Comparison of ENCODE assay signal across 8 mouse cellular contexts in the genomic region with DNA sequence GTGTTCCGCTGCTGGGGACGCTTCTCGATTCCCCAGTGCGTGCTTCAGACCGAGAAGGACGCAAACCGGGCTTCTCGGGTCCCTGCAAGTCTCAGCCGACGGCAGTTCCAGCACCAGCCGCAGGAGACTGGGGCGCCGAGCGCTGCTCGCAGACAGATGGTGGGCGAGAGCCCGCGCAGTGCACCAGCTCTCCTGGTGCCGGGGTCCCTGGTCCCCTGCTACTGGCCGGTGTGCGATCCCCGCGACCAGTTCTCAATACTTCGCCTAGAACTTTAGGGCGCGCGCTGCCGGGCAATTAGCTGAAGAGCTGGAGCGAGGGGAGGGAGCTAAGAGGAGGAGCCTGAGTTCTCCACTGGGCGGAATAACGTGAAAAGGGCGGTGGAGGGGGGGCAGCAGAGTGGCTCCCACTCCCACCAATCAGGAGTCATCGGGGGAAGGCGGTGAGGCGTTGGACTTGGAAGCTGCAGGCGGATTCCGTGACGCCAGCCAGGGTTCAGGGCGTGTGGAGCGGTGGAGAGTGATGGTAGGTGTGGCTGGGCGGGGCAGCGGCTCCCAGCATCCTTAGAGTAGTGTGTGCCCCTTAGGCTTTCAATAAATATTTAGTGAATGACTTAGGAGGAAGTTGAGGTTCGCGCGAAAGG. TPM values are rescaled to one million over a fixed set of nuclear protein-coding genes. Genes with fewer than 3 reads are reported as not detected.
DNase-seq lines count a peak whose midpoint lies in the region; ATAC-seq and TF ChIP-seq lines count a peak whose summit lies in the region.

A gene (minus strand): TSS at position 373 of the 641 bp plus-strand sequence.

- H3K36me3 ChIP-seq in heart, embryonic 12.5 days = no peaks in the 10 kb centered on the region
- H3K36me3 ChIP-seq in kidney, postnatal 0 days (ENCODE audit: insufficient read depth, low read length) = no peaks in the 10 kb centered on the region
- no peaks in the 10 kb centered on the region for H3K36me3 ChIP-seq in liver, embryonic 11.5 days (ENCODE audit: control insufficient read depth, insufficient read depth, low read length)
- no peaks in the 10 kb centered on the region for H3K36me3 ChIP-seq in stomach, embryonic 14.5 days (ENCODE audit: control insufficient read depth, insufficient read depth, low read length)

- peaks cover 13% of the 10 kb centered on the region for H3K4me1 ChIP-seq in heart, embryonic 12.5 days (replicated peaks)
- no peaks in the 10 kb centered on the region; the same call in 1 of the 2 replicates for H3K4me1 ChIP-seq in kidney, postnatal 0 days (replicated peaks; ENCODE audit: insufficient read depth, low read length)
- H3K4me1 ChIP-seq in liver, embryonic 11.5 days (replicated peaks; ENCODE audit: control insufficient read depth, insufficient read depth, low read length) = no peaks in the 10 kb centered on the region
- peaks cover 3% of the 10 kb centered on the region; the same call in 1 of the 2 replicates for H3K4me1 ChIP-seq in stomach, embryonic 14.5 days (ENCODE audit: control insufficient read depth, insufficient read depth, low read length)

- no peaks in the 10 kb centered on the region for H3K27me3 ChIP-seq in heart, embryonic 12.5 days (replicated peaks)
- H3K27me3 ChIP-seq in kidney, postnatal 0 days (ENCODE audit: insufficient read depth, low read length) = no peaks in the 10 kb centered on the region
- peaks cover 3% of the 10 kb centered on the region for H3K27me3 ChIP-seq in liver, embryonic 11.5 days (replicated peaks; ENCODE audit: control insufficient read depth, insufficient read depth, low read length)
- no peaks in the 10 kb centered on the region for H3K27me3 ChIP-seq in stomach, embryonic 14.5 days (ENCODE audit: control insufficient read depth, insufficient read depth, low read length)

- peak within 1 kb of the TSS; percentile 55 for H3K4me3 ChIP-seq in heart, embryonic 12.5 days
- H3K4me3 ChIP-seq in kidney, postnatal 0 days (replicated peaks; ENCODE audit: low read depth, low read length) = peak within 1 kb of the TSS; percentile 60
- H3K4me3 ChIP-seq in liver, embryonic 11.5 days (ENCODE audit: low read depth, low read length) = peak within 1 kb of the TSS; percentile 61
- H3K4me3 ChIP-seq in stomach, embryonic 14.5 days (ENCODE audit: low read depth, low read length) = peak within 1 kb of the TSS; percentile 74

- TF ChIP-seq POLR2A in brain, embryonic 14.5 days (IDR thresholded peaks at IDR 0.05; ENCODE audit: borderline replicate concordance, extremely low read depth, insufficient read depth, insufficient read length, poor library complexity, severe bottlenecking) = no peak

- H3K27ac ChIP-seq in heart, embryonic 12.5 days (ENCODE audit: poor library complexity, severe bottlenecking) = peak within 1 kb of the TSS; percentile 82
- H3K27ac ChIP-seq in kidney, postnatal 0 days = peak within 1 kb of the TSS; percentile 75
- H3K27ac ChIP-seq in liver, embryonic 11.5 days (ENCODE audit: low read depth, low read length) = no peak within 1 kb of the TSS; the same call in 1 of the 2 replicates
- H3K27ac ChIP-seq in stomach, embryonic 14.5 days (ENCODE audit: low read length) = peak within 1 kb of the TSS; percentile 76

- peak within 1 kb of the TSS; percentile 88 for H3K4me2 ChIP-seq in heart, embryonic 12.5 days
- peak within 1 kb of the TSS; percentile 74 for H3K4me2 ChIP-seq in kidney, postnatal 0 days (ENCODE audit: low read length)
- H3K4me2 ChIP-seq in liver, embryonic 11.5 days = peak within 1 kb of the TSS; percentile 98
- peak within 1 kb of the TSS; percentile 70 for H3K4me2 ChIP-seq in stomach, embryonic 14.5 days (replicated peaks; ENCODE audit: low read depth, low read length)

- WGBS in heart, embryonic 12.5 days = under 1% methylated on average over 45 of the region's 45 CpGs
- under 1% methylated on average over 45 of the region's 45 CpGs for WGBS in kidney, postnatal 0 days
- WGBS in liver, embryonic 11.5 days = under 1% methylated on average over 45 of the region's 45 CpGs
- WGBS in stomach, embryonic 14.5 days = under 1% methylated on average over 45 of the region's 45 CpGs

- H3K9ac ChIP-seq in heart, embryonic 12.5 days = peak within 1 kb of the TSS; percentile 76
- peak within 1 kb of the TSS; percentile 71 for H3K9ac ChIP-seq in kidney, postnatal 0 days (ENCODE audit: low read depth, low read length)
- peak within 1 kb of the TSS; percentile 67 for H3K9ac ChIP-seq in liver, embryonic 11.5 days (ENCODE audit: low read depth, low read length)
- peak within 1 kb of the TSS; percentile 69 for H3K9ac ChIP-seq in stomach, embryonic 14.5 days (replicated peaks; ENCODE audit: low read depth, low read length)

- H3K9me3 ChIP-seq in heart, embryonic 12.5 days (replicated peaks) = no peaks in the 10 kb centered on the region
- H3K9me3 ChIP-seq in kidney, postnatal 0 days (replicated peaks; ENCODE audit: low read length) = no peaks in the 10 kb centered on the region
- no peaks in the 10 kb centered on the region for H3K9me3 ChIP-seq in liver, embryonic 11.5 days (ENCODE audit: control insufficient read depth, low read length)
- no peaks in the 10 kb centered on the region for H3K9me3 ChIP-seq in stomach, embryonic 14.5 days (ENCODE audit: control insufficient read depth, low read depth, low read length)

- peak; percentile 50 for TF ChIP-seq CTCF in brain, embryonic 14.5 days (IDR thresholded peaks at IDR 0.05; ENCODE audit: borderline replicate concordance, extremely low read depth, insufficient read depth, insufficient read length)
- TF ChIP-seq CTCF in kidney, postnatal 0 days (IDR thresholded peaks at IDR 0.05; ENCODE audit: low read depth) = peak; percentile 54

- peak; percentile 58; the same call in 1 of the 2 replicates for ATAC-seq in erythroid progenitor cell, adult 5-6 weeks (replicated peaks; ENCODE audit: low FRiP score, poor library complexity, severe bottlenecking)
- peak; percentile 92 for ATAC-seq in heart, embryonic 12.5 days (ENCODE audit: insufficient number of reproducible peaks, low FRiP score)
- peak; percentile 96 for ATAC-seq in kidney, postnatal 0 days (replicated peaks; ENCODE audit: low FRiP score, low read depth)
- peak; percentile 93 for ATAC-seq in liver, embryonic 11.5 days (replicated peaks; ENCODE audit: low FRiP score)
- ATAC-seq in stomach, embryonic 14.5 days (ENCODE audit: insufficient number of reproducible peaks, insufficient read depth, low FRiP score, low read depth) = peak; percentile 98

- peak; percentile 48 to 49 for DNase-seq in B cell, adult 2 months
- DNase-seq in brain, embryonic 14.5 days (ENCODE audit: low read depth) = peak; percentile 97
- DNase-seq in kidney, postnatal 0 days (ENCODE audit: low spot score) = peak; percentile 98
- peak; percentile 85 for DNase-seq in liver, embryonic 11.5 days (ENCODE audit: low spot score)
- DNase-seq in naive thymus-derived CD4-positive, alpha-beta T cell, adult 2 months (ENCODE audit: low read depth) = peak; percentile 75

RNA-seq across cellular contexts. Expression of the gene that starts here (rescaled TPM):
- 7.5 and 8.5 TPM in 2 replicates for polyA plus RNA-seq in brain, embryonic 14.5 days (2012; rRNA removed)
- total RNA-seq in erythroid progenitor cell, adult 5-6 weeks (2015; ENCODE audit: low replicate concordance) = 0.36 and 0.42 TPM in 2 replicates
- total RNA-seq in erythroid progenitor cell, adult 5-6 weeks (2017; ENCODE audit: low replicate concordance) = 0.83 and 3.3 TPM in 2 replicates
- 15.5 and 18.5 TPM in 2 replicates for polyA plus RNA-seq in heart, embryonic 12.5 days (2016; fragmentation: Nextera tagmentation; extraction: Ambion mirVana)
- 17.4 and 19.7 TPM in 2 replicates for polyA plus RNA-seq in kidney, postnatal 0 days (2015; fragmentation: Nextera tagmentation; extraction: Ambion mirVana)
- polyA plus RNA-seq in liver, embryonic 11.5 days (2014; fragmentation: Nextera tagmentation; extraction: Ambion mirVana) = 2.5 and 2.8 TPM in 2 replicates
- polyA plus RNA-seq in stomach, embryonic 14.5 days (2014; fragmentation: Nextera tagmentation; extraction: Ambion mirVana) = 13.3 and 16.7 TPM in 2 replicates
